Mouse (Mus musculus): ENCODE results near the gene Egf.

- TF ChIP-seq CTCF (IDR thresholded peaks at IDR 0.05; ENCODE audit: insufficient read depth, low read length) (no peak), POLR2A (IDR thresholded peaks at IDR 0.05; ENCODE audit: borderline replicate concordance, extremely low read depth, low read depth, low read length) (no peak)
Measured at GRCm38 (mm10) chr3:129697691-129698090, 57.4 kb downstream of the Egf start.
